Mouse (Mus musculus): ENCODE data around the gene Perm1. TPM values are rescaled to one million over a fixed set of nuclear protein-coding genes. Genes with fewer than 3 reads are reported as not detected.
A peak's percentile ranks its signal among the peaks of the same experiment; 100 is the strongest.

Gene Perm1
- polyA plus RNA-seq, 1 experiment from 2014 or later = 5.4 TPM

DNA sequence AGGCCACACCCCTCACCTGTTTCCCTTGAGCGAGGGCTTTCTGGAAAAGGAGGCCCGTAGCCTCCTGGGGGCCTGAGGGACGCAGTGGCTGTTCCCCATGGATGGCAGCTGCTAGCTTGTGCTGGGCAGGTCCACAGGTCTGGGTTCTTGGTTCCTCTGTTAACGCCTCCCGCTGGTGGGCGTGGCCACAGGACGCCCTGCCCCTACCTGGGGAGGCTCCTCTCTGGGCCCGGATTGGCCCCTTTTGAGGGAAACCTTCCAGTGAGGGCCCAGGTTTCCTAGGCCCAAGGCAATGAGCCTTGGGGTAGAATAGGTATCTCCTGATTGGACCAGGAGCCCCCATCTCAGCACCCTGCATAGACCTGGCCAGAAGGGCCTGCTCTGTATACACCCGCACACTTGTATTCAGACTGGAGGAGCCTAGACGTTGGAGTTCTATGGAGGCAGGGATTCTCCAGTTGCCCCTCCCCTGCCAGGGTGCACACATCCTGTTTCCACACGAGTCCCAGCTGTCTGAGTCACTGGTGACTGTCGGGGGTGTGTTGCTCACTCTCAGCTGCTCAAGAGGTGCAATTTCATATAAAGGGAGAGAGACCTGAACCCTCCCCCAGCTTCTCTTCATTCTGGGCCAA, 12.8 kb downstream of the Perm1 start:
- WGBS = 20% methylated on average over 12 of the region's 12 CpGs
- Histone ChIP-seq H3K27ac (ENCODE audit: low read length) (peak overlapping the region; percentile 70), H3K4me1 (ENCODE audit: control insufficient read depth, insufficient read depth, low read length) (peaks cover 16% of the 10 kb centered on the region), H3K4me2 (ENCODE audit: low read depth, low read length) (peak overlapping the region; percentile 37), H3K27me3 (ENCODE audit: control insufficient read depth, insufficient read depth, low read length) (no peaks in the 10 kb centered on the region), H3K36me3 (ENCODE audit: control insufficient read depth, insufficient read depth, low read length) (peaks cover 16% of the 10 kb centered on the region), H3K9me3 (replicated peaks; ENCODE audit: control insufficient read depth, low read length) (no peaks in the 10 kb centered on the region), H3K4me3 (replicated peaks; ENCODE audit: low read length) (peak overlapping the region; percentile 29), H3K9ac (ENCODE audit: low read length) (peak overlapping the region; percentile 51)
- ATAC-seq (ENCODE audit: insufficient read depth, low FRiP score) = peak; percentile 72

DNA sequence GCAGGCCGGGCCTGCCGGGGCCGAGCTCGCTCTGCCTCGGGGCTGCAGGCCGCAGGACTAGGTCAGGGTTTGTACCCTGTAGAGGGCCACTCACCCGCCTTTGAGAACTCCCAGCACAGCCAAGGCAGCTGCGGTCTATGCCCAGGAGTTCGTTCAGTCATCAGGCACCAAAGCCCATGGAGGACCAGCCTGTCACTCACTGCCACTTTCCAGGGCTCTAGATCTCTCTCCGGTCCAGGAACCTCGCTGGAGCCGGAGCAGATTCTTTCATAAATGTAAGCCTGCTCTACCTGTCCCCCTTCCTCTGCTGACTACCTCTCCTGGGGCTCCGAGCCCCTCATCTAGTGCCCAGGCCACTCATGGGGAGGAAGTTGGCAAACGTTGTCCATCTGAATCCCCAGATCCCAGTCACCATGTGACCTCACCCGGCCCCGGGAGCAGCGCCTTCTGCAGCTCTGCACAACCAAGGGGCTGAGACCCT, 18.4 kb downstream of the Perm1 start:
- H3K9me3 ChIP-seq (replicated peaks; ENCODE audit: control insufficient read depth, low read length) = no peaks in the 10 kb centered on the region
- peaks cover 20% of the 10 kb centered on the region for H3K36me3 ChIP-seq (ENCODE audit: control insufficient read depth, insufficient read depth, low read length)
- H3K4me1 ChIP-seq (ENCODE audit: control insufficient read depth, insufficient read depth, low read length) = peaks cover 9% of the 10 kb centered on the region
- 6% methylated on average over 17 of the region's 17 CpGs for WGBS
- no peak for ATAC-seq (ENCODE audit: insufficient read depth, low FRiP score)
- H3K4me3 ChIP-seq (replicated peaks; ENCODE audit: low read length) = peak overlapping the region; percentile 95
- no peaks in the 10 kb centered on the region for H3K27me3 ChIP-seq (ENCODE audit: control insufficient read depth, insufficient read depth, low read length)
- peak overlapping the region; percentile 76 for H3K4me2 ChIP-seq (ENCODE audit: low read depth, low read length)
- peak overlapping the region; percentile 0; the same call in 1 of the 2 replicates for H3K27ac ChIP-seq (ENCODE audit: low read length)
- H3K9ac ChIP-seq (ENCODE audit: low read length) = peak overlapping the region; percentile 79

DNA sequence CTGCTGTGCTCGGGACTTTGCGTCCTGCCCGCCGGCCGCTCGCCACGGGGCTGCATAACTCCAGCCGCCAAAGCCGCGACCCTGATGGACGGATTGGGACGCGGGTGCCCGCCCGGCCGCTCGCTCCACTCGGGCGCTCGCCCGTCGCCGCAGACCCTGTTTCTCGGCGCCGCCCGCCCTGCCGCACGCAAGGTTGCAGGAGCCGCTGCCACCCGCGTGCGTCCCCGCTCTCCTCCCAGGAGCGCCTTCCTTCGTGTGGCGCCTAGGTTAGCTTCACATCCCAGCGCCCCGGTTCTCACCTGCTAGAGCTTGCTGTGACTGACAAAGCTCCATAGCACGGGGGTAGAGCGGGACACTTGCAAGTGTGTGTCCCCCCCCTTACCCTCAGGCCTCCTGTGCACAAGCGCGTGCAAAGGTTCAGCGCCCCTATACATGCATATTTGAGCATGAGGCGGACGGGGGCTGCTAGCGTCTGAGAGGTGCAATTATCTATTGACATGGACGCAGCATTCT, 19.1 kb downstream of the Perm1 start, which contains the start of gene Plekhn1:
Plekhn1 (minus strand) TSS at position 157 of the 513 bp plus-strand sequence.
- Histone ChIP-seq H3K9ac (ENCODE audit: low read length) (peak within 1 kb of the TSS; percentile 79), H3K27ac (ENCODE audit: low read length) (peak within 1 kb of the TSS; percentile 95), H3K9me3 (replicated peaks; ENCODE audit: control insufficient read depth, low read length) (no peaks in the 10 kb centered on the region), H3K36me3 (ENCODE audit: control insufficient read depth, insufficient read depth, low read length) (peaks cover 19% of the 10 kb centered on the region), H3K4me2 (ENCODE audit: low read depth, low read length) (peak within 1 kb of the TSS; percentile 76), H3K4me3 (replicated peaks; ENCODE audit: low read length) (peak within 1 kb of the TSS; percentile 95), H3K27me3 (ENCODE audit: control insufficient read depth, insufficient read depth, low read length) (no peaks in the 10 kb centered on the region), H3K4me1 (ENCODE audit: control insufficient read depth, insufficient read depth, low read length) (peaks cover 8% of the 10 kb centered on the region)
- under 1% methylated on average over 37 of the region's 48 CpGs for WGBS
- ATAC-seq (ENCODE audit: insufficient read depth, low FRiP score) = no peak

DNA sequence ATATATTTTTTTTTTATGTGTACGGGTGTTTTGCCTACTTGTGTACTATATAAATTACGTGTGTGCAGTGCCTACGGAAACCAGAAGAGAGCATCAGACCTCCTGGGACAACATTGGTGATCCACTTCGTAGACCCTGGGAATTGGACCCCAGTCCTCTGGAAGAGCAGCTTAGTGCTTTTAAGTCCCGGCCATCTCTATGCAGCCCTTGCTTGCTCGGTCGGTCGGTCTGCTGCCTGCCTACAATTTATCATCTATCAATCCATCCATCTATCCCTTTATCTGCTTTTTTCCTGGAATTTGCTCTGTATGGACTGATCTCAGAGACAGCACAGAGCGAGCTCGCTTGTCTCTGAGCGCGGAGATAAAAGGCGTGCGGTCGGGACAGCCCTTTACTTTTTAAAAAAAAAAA, 19.7 kb downstream of the Perm1 start:
- peak overlapping the region; percentile 76 for H3K4me2 ChIP-seq (ENCODE audit: low read depth, low read length)
- no peaks in the 10 kb centered on the region for H3K27me3 ChIP-seq (ENCODE audit: control insufficient read depth, insufficient read depth, low read length)
- under 1% methylated on average over 15 of the region's 15 CpGs for WGBS
- H3K9me3 ChIP-seq (replicated peaks; ENCODE audit: control insufficient read depth, low read length) = no peaks in the 10 kb centered on the region
- no peak for ATAC-seq (ENCODE audit: insufficient read depth, low FRiP score)
- peak overlapping the region; percentile 95 for H3K4me3 ChIP-seq (replicated peaks; ENCODE audit: low read length)
- peaks cover 20% of the 10 kb centered on the region for H3K36me3 ChIP-seq (ENCODE audit: control insufficient read depth, insufficient read depth, low read length)
- peak overlapping the region; percentile 68 for H3K9ac ChIP-seq (ENCODE audit: low read length)
- H3K4me1 ChIP-seq (ENCODE audit: control insufficient read depth, insufficient read depth, low read length) = peaks cover 8% of the 10 kb centered on the region
- H3K27ac ChIP-seq (ENCODE audit: low read length) = peak overlapping the region; percentile 95

DNA sequence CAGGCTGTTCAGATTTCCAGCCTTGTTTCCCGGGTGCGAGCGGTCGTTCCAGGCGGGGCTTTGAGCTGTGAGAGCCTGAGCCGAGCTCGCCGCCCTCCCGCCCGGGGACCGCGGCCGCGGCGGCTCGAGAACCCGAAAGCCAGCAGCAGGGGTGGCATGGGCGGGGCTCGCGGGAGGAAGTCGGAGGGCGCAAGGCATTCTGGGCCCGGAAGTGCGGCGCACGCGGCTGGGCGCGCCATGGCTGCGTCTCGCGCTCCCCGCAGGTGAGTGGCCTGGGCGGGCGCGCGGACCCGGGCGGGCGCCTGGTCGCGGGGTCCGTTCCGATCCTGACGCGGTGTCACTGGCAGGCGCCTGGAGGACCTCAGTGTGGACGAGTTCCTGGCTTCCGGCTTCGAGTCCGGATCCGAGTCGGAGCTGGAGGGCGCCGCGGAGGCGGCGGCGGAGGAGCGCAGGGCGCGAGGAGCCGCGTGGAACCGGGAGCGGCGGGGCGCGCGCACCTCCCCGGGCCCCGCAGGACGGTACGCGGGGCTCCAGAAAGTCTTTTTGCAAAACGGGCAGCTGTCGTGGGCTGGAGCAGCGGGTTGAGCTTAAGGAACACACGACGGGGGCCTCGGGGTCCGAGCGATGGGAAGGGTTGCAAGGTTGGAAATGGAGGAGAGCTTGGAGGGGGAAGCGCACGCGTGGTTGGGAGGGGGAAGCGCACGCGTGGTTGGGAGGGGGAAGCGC, 20.3 kb downstream of the Perm1 start, which contains the start of gene Noc2l:
Noc2l (plus strand) TSS at position 203 of the 726 bp plus-strand sequence.
- H3K9me3 ChIP-seq (replicated peaks; ENCODE audit: control insufficient read depth, low read length) = no peaks in the 10 kb centered on the region
- H3K27me3 ChIP-seq (ENCODE audit: control insufficient read depth, insufficient read depth, low read length) = no peaks in the 10 kb centered on the region
- peak; percentile 92 for ATAC-seq (ENCODE audit: insufficient read depth, low FRiP score)
- peaks cover 8% of the 10 kb centered on the region for H3K4me1 ChIP-seq (ENCODE audit: control insufficient read depth, insufficient read depth, low read length)
- H3K4me3 ChIP-seq (replicated peaks; ENCODE audit: low read length) = peak within 1 kb of the TSS; percentile 95
- H3K27ac ChIP-seq (ENCODE audit: low read length) = peak within 1 kb of the TSS; percentile 95
- H3K36me3 ChIP-seq (ENCODE audit: control insufficient read depth, insufficient read depth, low read length) = peaks cover 25% of the 10 kb centered on the region
- peak within 1 kb of the TSS; percentile 87 for H3K9ac ChIP-seq (ENCODE audit: low read length)
- WGBS = under 1% methylated on average over 85 of the region's 90 CpGs
- peak within 1 kb of the TSS; percentile 76 for H3K4me2 ChIP-seq (ENCODE audit: low read depth, low read length)

DNA sequence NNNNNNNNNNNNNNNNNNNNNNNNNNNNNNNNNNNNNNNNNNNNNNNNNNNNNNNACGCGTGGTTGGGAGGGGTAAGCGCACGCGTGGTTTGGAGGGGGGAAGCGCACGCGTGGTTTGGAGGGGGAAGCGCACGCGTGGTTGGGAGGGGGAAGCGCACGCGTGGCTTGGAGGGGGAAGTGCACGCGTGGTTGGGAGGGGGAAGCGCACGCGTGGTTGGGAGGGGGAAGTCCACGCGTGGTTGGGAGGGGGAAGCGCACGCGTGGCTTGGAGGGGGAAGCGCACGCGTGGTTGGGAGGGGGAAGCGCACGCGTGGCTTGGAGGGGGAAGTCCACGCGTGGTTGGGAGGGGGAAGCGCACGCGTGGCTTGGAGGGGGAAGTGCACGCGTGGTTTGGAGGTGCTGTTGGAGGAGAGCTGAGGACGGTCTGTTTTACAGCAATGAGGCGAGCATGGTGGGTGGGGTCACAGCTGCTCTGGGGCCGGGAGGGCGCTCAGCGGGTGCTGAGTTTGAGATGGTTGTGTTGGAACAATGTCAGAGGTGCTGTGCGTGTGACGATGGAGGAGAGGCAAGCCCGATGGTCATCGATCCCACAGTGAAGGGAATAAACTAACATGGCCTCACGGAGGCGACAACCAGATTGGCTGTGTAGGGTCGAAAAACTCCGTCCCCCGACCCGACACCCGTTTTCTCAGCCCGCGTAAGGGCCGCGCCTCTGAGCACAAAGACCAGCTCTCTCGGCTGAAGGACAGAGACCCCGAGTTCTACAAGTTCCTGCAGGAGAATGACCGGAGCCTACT, 21.2 kb downstream of the Perm1 start:
- peak overlapping the region; percentile 87 for H3K9ac ChIP-seq (ENCODE audit: low read length)
- peaks cover 24% of the 10 kb centered on the region for H3K36me3 ChIP-seq (ENCODE audit: control insufficient read depth, insufficient read depth, low read length)

DNA sequence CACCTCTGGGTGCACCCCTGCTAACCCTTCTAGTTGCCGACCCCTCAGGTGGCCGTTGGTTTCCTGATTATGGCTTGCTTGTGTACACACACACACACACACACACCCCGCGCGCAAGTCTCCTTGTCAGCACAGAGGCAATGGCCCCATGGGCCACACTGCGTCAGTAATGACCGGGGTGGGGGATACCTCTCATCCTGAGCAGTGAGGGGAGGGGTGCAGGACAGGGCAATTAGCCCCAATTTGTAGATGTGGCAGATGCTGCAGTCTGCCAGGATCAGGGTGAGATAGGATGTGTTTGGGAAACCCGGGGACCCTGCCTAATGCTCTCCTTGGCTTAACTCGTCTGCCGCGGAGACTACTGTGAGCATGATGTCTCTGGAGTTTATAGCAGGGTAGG, 33.9 kb downstream of the Perm1 start:
- H3K9me3 ChIP-seq (replicated peaks; ENCODE audit: control insufficient read depth, low read length) = no peaks in the 10 kb centered on the region
- peaks cover 14% of the 10 kb centered on the region for H3K27me3 ChIP-seq (ENCODE audit: control insufficient read depth, insufficient read depth, low read length)
- H3K27ac ChIP-seq (ENCODE audit: low read length) = no peak overlapping the region
- H3K4me3 ChIP-seq (replicated peaks; ENCODE audit: low read length) = no peak overlapping the region
- no peak overlapping the region for H3K4me2 ChIP-seq (ENCODE audit: low read depth, low read length)
- peak; percentile 14; the same call in 1 of the 2 replicates for ATAC-seq (ENCODE audit: insufficient read depth, low FRiP score)
- H3K4me1 ChIP-seq (ENCODE audit: control insufficient read depth, insufficient read depth, low read length) = peaks cover 4% of the 10 kb centered on the region; the same call in 1 of the 2 replicates
- H3K36me3 ChIP-seq (ENCODE audit: control insufficient read depth, insufficient read depth, low read length) = peaks cover 6% of the 10 kb centered on the region; the same call in 1 of the 2 replicates
- no peak overlapping the region for H3K9ac ChIP-seq (ENCODE audit: low read length)
- 59% methylated on average over 11 of the region's 11 CpGs for WGBS

More for the DNA sequence above, 21.2 kb downstream of the Perm1 start:
- peak overlapping the region; percentile 95; the same call in 1 of the 2 replicates for H3K27ac ChIP-seq (ENCODE audit: low read length)
- no peak for ATAC-seq (ENCODE audit: insufficient read depth, low FRiP score)
- no peaks in the 10 kb centered on the region for H3K27me3 ChIP-seq (ENCODE audit: control insufficient read depth, insufficient read depth, low read length)
- peak overlapping the region; percentile 95 for H3K4me3 ChIP-seq (replicated peaks; ENCODE audit: low read length)
- WGBS = 21% methylated on average over 55 of the region's 60 CpGs
- H3K4me2 ChIP-seq (ENCODE audit: low read depth, low read length) = peak overlapping the region; percentile 76
- H3K4me1 ChIP-seq (ENCODE audit: control insufficient read depth, insufficient read depth, low read length) = peaks cover 8% of the 10 kb centered on the region
- no peaks in the 10 kb centered on the region for H3K9me3 ChIP-seq (replicated peaks; ENCODE audit: control insufficient read depth, low read length)

DNA sequence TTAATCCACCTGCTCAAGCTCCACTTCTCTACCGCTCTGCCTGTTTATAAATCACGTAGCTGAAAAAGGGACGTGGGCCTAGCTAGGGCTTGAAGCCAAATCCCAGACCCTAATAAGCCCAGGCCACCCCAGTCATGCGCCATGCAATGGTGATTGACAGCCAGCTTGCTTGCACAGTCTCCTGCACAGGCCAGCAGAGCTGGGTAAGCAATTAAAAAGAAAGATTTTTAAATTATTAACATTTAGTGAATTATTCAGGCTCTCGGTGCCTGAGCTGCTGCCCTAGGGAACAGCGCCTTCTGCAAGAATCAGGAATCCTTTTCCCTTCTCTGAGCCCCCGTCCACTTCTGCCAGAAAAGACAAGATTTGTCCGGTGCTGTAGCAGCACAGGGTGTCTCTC, 35.4 kb downstream of the Perm1 start:
- ATAC-seq (ENCODE audit: insufficient read depth, low FRiP score) = no peak
- WGBS = 51% methylated on average over 8 of the region's 8 CpGs
- no peak overlapping the region for H3K4me2 ChIP-seq (ENCODE audit: low read depth, low read length)
- no peak overlapping the region for H3K4me3 ChIP-seq (replicated peaks; ENCODE audit: low read length)
- peaks cover 3% of the 10 kb centered on the region; the same call in 1 of the 2 replicates for H3K36me3 ChIP-seq (ENCODE audit: control insufficient read depth, insufficient read depth, low read length)
- peaks cover 27% of the 10 kb centered on the region for H3K27me3 ChIP-seq (ENCODE audit: control insufficient read depth, insufficient read depth, low read length)
- no peak overlapping the region for H3K9ac ChIP-seq (ENCODE audit: low read length)
- no peaks in the 10 kb centered on the region for H3K9me3 ChIP-seq (replicated peaks; ENCODE audit: control insufficient read depth, low read length)
- H3K4me1 ChIP-seq (ENCODE audit: control insufficient read depth, insufficient read depth, low read length) = peaks cover 8% of the 10 kb centered on the region; the same call in 1 of the 2 replicates
- H3K27ac ChIP-seq (ENCODE audit: low read length) = no peak overlapping the region

Measured in stomach, embryonic 16.5 days (tissue).